8 mouse cellular contexts compared by ENCODE assay signal in the genomic region with DNA sequence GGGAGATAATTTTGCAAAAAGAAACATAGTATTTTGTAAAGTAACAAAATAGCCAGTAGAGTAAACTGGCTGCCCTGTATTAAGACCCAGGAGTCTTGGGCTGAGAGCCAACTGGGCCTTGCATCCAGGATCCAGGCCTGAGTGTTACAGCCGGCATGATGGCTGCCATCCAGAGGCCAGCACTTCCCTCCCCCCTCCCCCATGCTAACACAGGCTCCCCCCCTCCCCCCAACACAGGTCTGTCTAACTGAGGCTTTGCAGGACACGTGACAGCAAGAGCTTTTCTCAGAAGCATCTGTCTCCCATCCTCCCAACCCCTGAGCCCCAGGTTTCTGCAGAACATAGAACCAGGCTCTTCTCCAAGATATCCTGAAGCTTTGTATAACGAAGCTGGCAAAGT. TPM values are rescaled to one million over a fixed set of nuclear protein-coding genes. Genes with fewer than 3 reads are reported as not detected.
DNase-seq lines count a peak whose midpoint lies in the region; ATAC-seq and TF ChIP-seq lines count a peak whose summit lies in the region.

No protein-coding gene starts in this region.

- no peaks in the 10 kb centered on the region for H3K27me3 ChIP-seq in forebrain, postnatal 0 days (ENCODE audit: insufficient read depth, low read length)
- no peaks in the 10 kb centered on the region for H3K27me3 ChIP-seq in hindbrain, embryonic 15.5 days
- H3K27me3 ChIP-seq in neural tube, embryonic 15.5 days (replicated peaks) = no peaks in the 10 kb centered on the region

- 13% methylated on average over 3 of the region's 3 CpGs for WGBS in forebrain, postnatal 0 days
- WGBS in hindbrain, embryonic 15.5 days = 10% methylated on average over 3 of the region's 3 CpGs
- WGBS in neural tube, embryonic 15.5 days = 18% methylated on average over 3 of the region's 3 CpGs

- peak; percentile 20; the same call in 1 of the 2 replicates for ATAC-seq in cerebellum, adult (ENCODE audit: insufficient number of reproducible peaks, low FRiP score, low TSS enrichment)
- ATAC-seq in forebrain, postnatal 0 days = no peak
- no peak for ATAC-seq in hindbrain, embryonic 15.5 days (ENCODE audit: low FRiP score, low read depth)
- ATAC-seq in neural tube, embryonic 15.5 days (ENCODE audit: low FRiP score) = no peak
- ATAC-seq in monocyte, adult 5-6 weeks (replicated peaks; ENCODE audit: insufficient number of reproducible peaks, low FRiP score, low TSS enrichment, poor library complexity, severe bottlenecking) = no peak

- peaks cover 17% of the 10 kb centered on the region for H3K4me1 ChIP-seq in forebrain, postnatal 0 days (ENCODE audit: insufficient read depth)
- peaks cover 44% of the 10 kb centered on the region for H3K4me1 ChIP-seq in hindbrain, embryonic 15.5 days (replicated peaks)
- H3K4me1 ChIP-seq in neural tube, embryonic 15.5 days = peaks cover 37% of the 10 kb centered on the region

- intact Hi-C loops in left cerebral cortex, postnatal 10 days (cut with DNase I) = loop anchor here (2.0 to 10.0 kb wide), 2 partner anchors 138 to 504 kb away; partner anchors contain the start of gene U2af1
- intact Hi-C loops in left cerebral cortex, postnatal 36 days (cut with DNase I) = loop anchor here (2.0 to 5.0 kb wide), 3 partner anchors 44 to 506 kb away; partner anchors contain the start of genes Pknox1 and U2af1

- H3K4me3 ChIP-seq in forebrain, postnatal 0 days (ENCODE audit: low read depth, low read length) = peak overlapping the region; percentile 69
- peak overlapping the region; percentile 66 for H3K4me3 ChIP-seq in hindbrain, embryonic 15.5 days
- H3K4me3 ChIP-seq in neural tube, embryonic 15.5 days (replicated peaks) = peak overlapping the region; percentile 57

- H3K36me3 ChIP-seq in forebrain, postnatal 0 days (ENCODE audit: insufficient read depth) = no peaks in the 10 kb centered on the region
- 0 out of 2 replicates have a peak, but pooled peaks cover 3% of the 10 kb centered on the region for H3K36me3 ChIP-seq in hindbrain, embryonic 15.5 days
- peaks cover 16% of the 10 kb centered on the region for H3K36me3 ChIP-seq in neural tube, embryonic 15.5 days

- H3K9me3 ChIP-seq in forebrain, postnatal 0 days (ENCODE audit: low read length) = no peaks in the 10 kb centered on the region
- H3K9me3 ChIP-seq in hindbrain, embryonic 15.5 days = no peaks in the 10 kb centered on the region
- H3K9me3 ChIP-seq in neural tube, embryonic 15.5 days (replicated peaks) = no peaks in the 10 kb centered on the region

- H3K4me2 ChIP-seq in forebrain, postnatal 0 days (ENCODE audit: low read depth) = peak overlapping the region; percentile 69
- peak overlapping the region; percentile 63 for H3K4me2 ChIP-seq in hindbrain, embryonic 15.5 days
- peak overlapping the region; percentile 68 for H3K4me2 ChIP-seq in neural tube, embryonic 15.5 days

- 0 out of 2 replicates have a peak overlapping the region, but pooled peaks have one; percentile 16 for H3K27ac ChIP-seq in forebrain, postnatal 0 days (ENCODE audit: low read depth, low read length)
- H3K27ac ChIP-seq in hindbrain, embryonic 15.5 days (replicated peaks) = peak overlapping the region; percentile 90
- peak overlapping the region; percentile 78 for H3K27ac ChIP-seq in neural tube, embryonic 15.5 days (replicated peaks)

- 0 out of 2 replicates have a peak overlapping the region, but pooled peaks have one; percentile 6 for H3K9ac ChIP-seq in forebrain, postnatal 0 days
- peak overlapping the region; percentile 68; the same call in 1 of the 2 replicates for H3K9ac ChIP-seq in hindbrain, embryonic 15.5 days
- H3K9ac ChIP-seq in neural tube, embryonic 15.5 days (replicated peaks) = peak overlapping the region; percentile 50

- DNase-seq in left cerebral cortex, postnatal 10 days (ENCODE audit: extremely low spot score in 1 of 2, low spot score in 2 of 2) = peak; percentile 40 to 72
- no peak for DNase-seq in left cerebral cortex, postnatal 36 days (ENCODE audit: low spot score in 2 of 2)
- no peak for DNase-seq in forebrain, postnatal 0 days
- peak; percentile 46 for DNase-seq in liver

- no peak for TF ChIP-seq CTCF in forebrain, postnatal 0 days (IDR thresholded peaks at IDR 0.05; ENCODE audit: low read depth)

RNA-seq across cellular contexts. Expression of gene Ndufv3, which starts 1.0 kb away (rescaled TPM):
- 100 to 1,000 TPM; 329 to 338 TPM for total RNA-seq in left cerebral cortex, postnatal 10 days (2021)
- 100 to 1,000 TPM; 231 to 260 TPM for total RNA-seq in left cerebral cortex, postnatal 36 days (2021)
- total RNA-seq in forebrain, postnatal 0 days (2014; rRNA removed) = 337 and 459 TPM in 2 replicates
- 500 and 583 TPM in 2 replicates for polyA plus RNA-seq in forebrain, postnatal 0 days (2015; fragmentation: Nextera tagmentation; extraction: Ambion mirVana)
- 445 and 471 TPM in 2 replicates for polyA plus RNA-seq in hindbrain, embryonic 15.5 days (2015; fragmentation: Nextera tagmentation; extraction: Ambion mirVana)
- 435 and 492 TPM in 2 replicates for polyA plus RNA-seq in neural tube, embryonic 15.5 days (2015; fragmentation: Nextera tagmentation; extraction: Ambion mirVana)
- total RNA-seq in monocyte, adult 5-6 weeks (2017) = 166 to 246 TPM (median 210 TPM) in 3 replicates

RNA-seq across cellular contexts. Expression of gene Wdr4, which starts 1.1 kb away (rescaled TPM):
- total RNA-seq in left cerebral cortex, postnatal 10 days (2021) = 10 to 100 TPM; 29.4 to 38.2 TPM
- 10 to 100 TPM; 23.9 to 28.2 TPM for total RNA-seq in left cerebral cortex, postnatal 36 days (2021)
- total RNA-seq in forebrain, postnatal 0 days (2014; rRNA removed) = 54.4 and 55.7 TPM in 2 replicates
- 28.7 and 31.7 TPM in 2 replicates for polyA plus RNA-seq in forebrain, postnatal 0 days (2015; fragmentation: Nextera tagmentation; extraction: Ambion mirVana)
- polyA plus RNA-seq in hindbrain, embryonic 15.5 days (2015; fragmentation: Nextera tagmentation; extraction: Ambion mirVana) = 37.2 and 38.1 TPM in 2 replicates
- polyA plus RNA-seq in neural tube, embryonic 15.5 days (2015; fragmentation: Nextera tagmentation; extraction: Ambion mirVana) = 32.7 and 34.2 TPM in 2 replicates
- total RNA-seq in monocyte, adult 5-6 weeks (2017) = 4.3 to 6.1 TPM (median 5.3 TPM) in 3 replicates

RNA-seq across cellular contexts. Expression of gene Pknox1, which starts 43.6 kb away (rescaled TPM):
- total RNA-seq in left cerebral cortex, postnatal 10 days (2021) = 10 to 100 TPM; 14.1 to 14.4 TPM
- 10 to 100 TPM; 13.1 to 17.8 TPM for total RNA-seq in left cerebral cortex, postnatal 36 days (2021)
- 26.1 and 30.6 TPM in 2 replicates for total RNA-seq in forebrain, postnatal 0 days (2014; rRNA removed)
- polyA plus RNA-seq in forebrain, postnatal 0 days (2015; fragmentation: Nextera tagmentation; extraction: Ambion mirVana) = 16.7 and 18.5 TPM in 2 replicates
- polyA plus RNA-seq in hindbrain, embryonic 15.5 days (2015; fragmentation: Nextera tagmentation; extraction: Ambion mirVana) = 33.9 and 36.7 TPM in 2 replicates
- polyA plus RNA-seq in neural tube, embryonic 15.5 days (2015; fragmentation: Nextera tagmentation; extraction: Ambion mirVana) = 42.7 and 43.4 TPM in 2 replicates
- total RNA-seq in monocyte, adult 5-6 weeks (2017) = 26.9 to 32.1 TPM (median 29.4 TPM) in 3 replicates

Comparison
In these comparisons a context has a peak if more than half of its experiments do, and no peak if none do; other contexts are left out.
1. DNase-seq: peak in left cerebral cortex, postnatal 10 days (2 of 2) and liver (single experiment); none in left cerebral cortex, postnatal 36 days (0 of 2) and forebrain, postnatal 0 days (single experiment).
2. H3K27ac ChIP-seq: peak in every context shown above with its lines; median percentile 90 in hindbrain, embryonic 15.5 days; 78 in neural tube, embryonic 15.5 days; 16 in forebrain, postnatal 0 days.
3. H3K9ac ChIP-seq: peak in every context shown above with its lines; median percentile 68 in hindbrain, embryonic 15.5 days; 50 in neural tube, embryonic 15.5 days; 6 in forebrain, postnatal 0 days.
4. Peak in every context shown above with its lines, with median percentiles within 50 percentile points of each other: H3K4me2 ChIP-seq and H3K4me3 ChIP-seq.